Mouse (Mus musculus): ENCODE measurements at regions not wholly inside any gene's neighbourhood (a gene's known extent, or its start where the extent isn't known, plus 50 kb on each side); places are given as distances from the start of the nearest gene placed in this dataset.

DNA sequence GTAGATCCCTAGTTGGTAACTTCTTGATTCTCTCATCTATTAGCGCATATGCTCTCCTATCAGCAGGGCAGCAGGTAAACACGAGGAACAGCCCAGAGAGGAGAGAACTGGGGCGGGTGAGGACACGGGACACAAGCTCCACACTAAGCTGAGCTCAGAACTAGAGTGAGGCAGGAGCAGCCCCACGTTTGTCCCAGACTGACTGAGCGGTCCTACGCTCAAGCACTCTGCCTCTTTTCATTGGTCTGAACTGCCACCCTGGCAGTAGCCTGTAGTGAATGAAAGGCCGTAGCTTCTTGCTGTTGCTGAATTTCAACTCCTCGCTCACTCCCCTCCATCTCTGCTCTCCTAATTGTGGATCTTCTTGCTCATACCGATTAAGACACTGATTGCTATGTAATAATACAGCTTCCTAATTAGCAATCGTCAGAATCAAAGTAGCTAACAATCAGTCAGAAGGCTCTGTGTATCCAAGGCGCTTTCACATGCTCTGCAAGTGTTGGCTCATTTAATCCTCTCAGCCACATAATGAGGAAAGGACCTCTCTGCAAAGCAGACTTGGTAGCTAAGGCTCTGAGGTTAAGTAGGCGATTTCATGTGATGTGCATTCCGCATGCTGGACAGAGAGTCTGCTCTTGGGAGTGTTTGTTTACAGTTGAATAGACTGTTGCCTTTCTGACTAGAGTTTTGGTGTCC, 77.1 kb downstream of the Thnsl1 start:
- no peak for TF ChIP-seq CTCF (IDR thresholded peaks at IDR 0.05)
- no peak for TF ChIP-seq EP300 (IDR thresholded peaks at IDR 0.05)

Data from lung, postnatal 0 days (tissue).